Mouse (Mus musculus): Measurements from ENCODE around the gene Ppia. TPM values are rescaled to one million over a fixed set of nuclear protein-coding genes. Genes with fewer than 3 reads are reported as not detected.
"Not testable (repeated sequence)": the region's sequence is repeated elsewhere in the genome, so short reads cannot be mapped to it uniquely, and the experiment has no call there.

The Ppia gene
- total and polyA plus RNA-seq, 2 experiments, result 472 to 1,424 TPM

DNA sequence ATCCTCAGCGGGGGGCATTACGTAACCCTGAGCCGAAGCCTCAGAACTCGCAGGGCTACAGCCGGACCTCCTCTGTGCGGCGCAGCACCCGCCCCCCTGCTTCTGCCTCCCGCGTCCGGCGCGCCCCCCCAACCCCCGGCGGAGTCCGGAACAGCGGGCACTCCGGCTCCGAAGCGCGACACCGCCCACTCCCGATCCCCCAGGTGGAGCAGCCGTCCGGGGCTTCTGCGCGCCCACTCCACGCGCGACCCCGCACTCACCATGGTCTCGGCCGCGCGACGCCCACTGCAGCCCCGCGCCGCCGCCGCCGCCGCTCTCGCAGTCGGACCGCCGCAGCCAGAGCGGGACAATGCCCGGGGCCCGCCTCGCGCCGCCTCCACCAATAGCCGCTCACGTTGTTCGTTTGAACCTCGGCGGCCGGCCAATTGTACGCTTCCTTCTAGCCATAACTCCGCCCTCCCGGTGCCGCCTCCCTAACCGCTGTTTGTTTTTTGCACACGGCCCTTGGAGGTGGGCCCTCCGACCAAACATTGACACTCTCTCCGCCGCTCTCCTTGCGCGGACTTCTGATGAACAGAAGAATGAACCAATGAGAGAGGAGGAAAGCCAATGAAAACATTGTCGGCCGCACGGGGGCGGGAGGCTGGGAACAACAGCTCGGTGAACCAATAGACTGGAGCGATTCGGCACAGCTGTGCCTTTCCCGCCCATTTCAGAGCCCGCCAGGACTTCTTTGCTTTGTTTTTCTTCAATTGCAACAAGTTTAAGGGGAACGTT, 29.0 kb downstream of the Ppia start, which contains the start of gene H2afv:
Gene H2afv (minus strand): TSS at position 367 of the 777 bp plus-strand sequence.
- 1% methylated on average over 68 of the region's 80 CpGs for WGBS
- Histone ChIP-seq H3K9ac (ENCODE audit: low read depth, low read length) (peak within 1 kb of the TSS; percentile 99), H3K4me1 (ENCODE audit: control insufficient read depth, insufficient read depth, low read length) (peaks cover 7% of the 10 kb centered on the region), H3K79me2 (ENCODE audit: control insufficient read depth, insufficient read depth, low read length) (peaks cover 8% of the 10 kb centered on the region; the same call in 1 of the 2 replicates), H3K27ac (replicated peaks; ENCODE audit: insufficient read depth, low read depth, low read length) (peak within 1 kb of the TSS; percentile 92), H3K27me3 (ENCODE audit: control insufficient read depth, insufficient read depth, low read length) (no peaks in the 10 kb centered on the region), H3K4me3 (ENCODE audit: insufficient read depth, low read depth, low read length) (peak within 1 kb of the TSS; percentile 85), H3K36me3 (ENCODE audit: control insufficient read depth, insufficient read depth, low read length) (peaks cover 4% of the 10 kb centered on the region)
- TF ChIP-seq CTCF (IDR thresholded peaks at IDR 0.05; ENCODE audit: low read depth, low read length) (peak; percentile 29), POLR2A (IDR thresholded peaks at IDR 0.05; ENCODE audit: extremely low read depth, insufficient read depth, low read length) (peak; percentile 63; the same call in 1 of the 2 replicates)
- peak; percentile 97 for DNase-seq (ENCODE audit: extremely low read depth, low read depth, low spot score)

DNA sequence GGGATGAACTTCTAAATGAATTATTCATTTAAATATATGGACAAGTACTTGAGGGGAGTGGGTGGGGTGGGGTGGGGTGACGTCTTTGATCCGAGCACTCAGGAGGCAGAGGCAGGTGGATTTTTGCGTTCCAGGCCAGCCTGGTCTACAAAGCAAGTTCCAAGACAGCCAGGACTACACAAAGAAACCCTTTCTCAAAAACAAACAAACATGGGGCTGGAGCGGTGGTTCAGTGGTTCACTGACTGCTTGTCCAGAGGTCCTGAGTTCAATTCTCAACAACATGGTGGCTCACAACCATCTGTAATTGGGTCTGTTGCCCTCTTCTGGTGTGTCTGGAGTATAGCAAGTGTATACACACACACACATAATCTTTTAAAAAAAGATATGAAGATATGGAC, 30.2 kb downstream of the Ppia start:
- H3K4me3 ChIP-seq (ENCODE audit: insufficient read depth, low read depth, low read length), result no peak overlapping the region
- H3K9ac ChIP-seq (ENCODE audit: low read depth, low read length), result no peak overlapping the region
- no peak for TF ChIP-seq POLR2A (IDR thresholded peaks at IDR 0.05; ENCODE audit: extremely low read depth, insufficient read depth, low read length)
- TF ChIP-seq CTCF (IDR thresholded peaks at IDR 0.05; ENCODE audit: low read depth, low read length), result no peak
- no peak for DNase-seq (ENCODE audit: extremely low read depth, low read depth, low spot score)
- peaks cover 4% of the 10 kb centered on the region; the same call in 1 of the 2 replicates for H3K79me2 ChIP-seq (ENCODE audit: control insufficient read depth, insufficient read depth, low read length)
- peaks cover 7% of the 10 kb centered on the region for H3K4me1 ChIP-seq (ENCODE audit: control insufficient read depth, insufficient read depth, low read length)
- H3K27ac ChIP-seq (replicated peaks; ENCODE audit: insufficient read depth, low read depth, low read length), result no peak overlapping the region
- WGBS, result 82% methylated on average over 4 of the region's 4 CpGs
- H3K27me3 ChIP-seq (ENCODE audit: control insufficient read depth, insufficient read depth, low read length), result no peaks in the 10 kb centered on the region
- peaks cover 4% of the 10 kb centered on the region for H3K36me3 ChIP-seq (ENCODE audit: control insufficient read depth, insufficient read depth, low read length)

DNA sequence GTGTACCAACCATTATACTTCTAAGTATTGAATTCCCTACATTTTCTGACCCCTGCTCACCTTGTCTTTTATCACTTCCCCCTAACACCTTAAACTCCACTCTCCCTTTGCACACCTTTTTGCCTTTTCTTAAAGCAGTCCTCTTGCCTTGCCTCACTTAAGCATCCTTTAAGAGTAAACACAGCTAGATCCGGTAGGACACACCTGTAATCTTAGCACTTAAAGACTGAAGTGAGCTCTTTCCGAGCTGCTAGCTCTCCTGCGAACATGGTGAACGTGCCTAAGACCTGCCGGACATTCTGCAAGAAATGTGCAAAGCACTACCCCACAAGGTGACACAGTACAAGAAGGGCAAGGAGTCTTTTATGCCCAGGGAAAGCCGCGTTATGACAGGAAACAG, 30.7 kb downstream of the Ppia start:
- Histone ChIP-seq H3K4me3 (ENCODE audit: insufficient read depth, low read depth, low read length) (no peak overlapping the region), H3K36me3 (ENCODE audit: control insufficient read depth, insufficient read depth, low read length) (peaks cover 3% of the 10 kb centered on the region), H3K79me2 (ENCODE audit: control insufficient read depth, insufficient read depth, low read length) (peaks cover 3% of the 10 kb centered on the region; the same call in 1 of the 2 replicates), H3K27ac (replicated peaks; ENCODE audit: insufficient read depth, low read depth, low read length) (no peak overlapping the region), H3K27me3 (ENCODE audit: control insufficient read depth, insufficient read depth, low read length) (no peaks in the 10 kb centered on the region), H3K4me1 (ENCODE audit: control insufficient read depth, insufficient read depth, low read length) (peaks cover 7% of the 10 kb centered on the region), H3K9ac (ENCODE audit: low read depth, low read length) (no peak overlapping the region)
- TF ChIP-seq POLR2A (IDR thresholded peaks at IDR 0.05; ENCODE audit: extremely low read depth, insufficient read depth, low read length) (no peak), CTCF (IDR thresholded peaks at IDR 0.05; ENCODE audit: low read depth, low read length) (no peak)
- DNase-seq (ENCODE audit: extremely low read depth, low read depth, low spot score), result no peak
- 93% methylated on average over 7 of the region's 7 CpGs for WGBS

DNA sequence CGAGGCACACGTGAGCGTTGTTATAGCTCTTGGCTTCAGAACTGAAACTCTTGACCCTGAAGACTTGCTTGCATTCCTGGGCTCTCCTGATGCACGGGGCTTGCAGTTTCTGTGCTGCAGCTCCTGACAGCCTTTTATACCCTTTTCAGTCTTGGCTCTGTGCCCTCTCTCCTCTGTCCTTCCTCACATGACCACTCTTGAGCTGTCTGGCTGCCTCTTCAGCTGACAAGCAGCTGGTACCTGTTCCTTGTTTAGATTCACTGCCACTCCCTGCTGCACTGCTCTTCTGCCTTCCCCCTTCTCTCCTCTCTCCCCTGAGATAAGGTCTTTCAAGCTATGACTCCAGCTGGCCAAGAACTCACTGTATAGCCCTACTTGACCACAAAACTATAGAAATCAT, 32.2 kb downstream of the Ppia start:
- Histone ChIP-seq H3K27ac (replicated peaks; ENCODE audit: insufficient read depth, low read depth, low read length) (no peak overlapping the region), H3K79me2 (ENCODE audit: control insufficient read depth, insufficient read depth, low read length) (no peaks in the 10 kb centered on the region), H3K4me1 (ENCODE audit: control insufficient read depth, insufficient read depth, low read length) (peaks cover 6% of the 10 kb centered on the region), H3K36me3 (ENCODE audit: control insufficient read depth, insufficient read depth, low read length) (no peaks in the 10 kb centered on the region), H3K9ac (ENCODE audit: low read depth, low read length) (no peak overlapping the region), H3K27me3 (ENCODE audit: control insufficient read depth, insufficient read depth, low read length) (no peaks in the 10 kb centered on the region), H3K4me3 (ENCODE audit: insufficient read depth, low read depth, low read length) (no peak overlapping the region)
- TF ChIP-seq POLR2A (IDR thresholded peaks at IDR 0.05; ENCODE audit: extremely low read depth, insufficient read depth, low read length) (no peak), CTCF (IDR thresholded peaks at IDR 0.05; ENCODE audit: low read depth, low read length) (no peak)
- WGBS, result 92% methylated on average over 4 of the region's 4 CpGs
- DNase-seq (ENCODE audit: extremely low read depth, low read depth, low spot score), result no peak

DNA sequence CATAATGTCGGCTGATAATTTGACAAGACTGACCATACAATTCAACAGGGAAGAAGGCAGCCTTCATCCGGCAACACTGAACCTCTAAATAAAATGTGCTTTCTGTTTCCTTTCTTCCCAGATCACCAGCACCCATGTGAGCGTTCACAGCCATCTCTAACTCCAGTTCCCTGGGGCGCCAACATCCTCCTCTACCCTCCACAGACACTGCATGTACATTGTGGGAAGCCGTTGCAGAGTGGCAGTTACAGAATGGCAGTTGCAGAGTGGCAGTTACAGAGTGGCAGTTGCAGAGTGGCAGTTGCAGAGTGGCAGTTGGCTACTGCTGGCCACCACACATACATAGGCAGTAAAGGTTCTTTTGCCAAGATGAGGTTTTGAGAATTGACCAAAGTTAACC, 32.9 kb downstream of the Ppia start:
- not testable (repeated sequence) for H3K79me2 ChIP-seq (ENCODE audit: control insufficient read depth, insufficient read depth, low read length); H3K4me3 ChIP-seq (ENCODE audit: insufficient read depth, low read depth, low read length); H3K9ac ChIP-seq (ENCODE audit: low read depth, low read length); DNase-seq (ENCODE audit: extremely low read depth, low read depth, low spot score); H3K27me3 ChIP-seq (ENCODE audit: control insufficient read depth, insufficient read depth, low read length); H3K27ac ChIP-seq (replicated peaks; ENCODE audit: insufficient read depth, low read depth, low read length); H3K36me3 ChIP-seq (ENCODE audit: control insufficient read depth, insufficient read depth, low read length); H3K4me1 ChIP-seq (ENCODE audit: control insufficient read depth, insufficient read depth, low read length)
- WGBS, result 96% methylated on average over 5 of the region's 5 CpGs

DNA sequence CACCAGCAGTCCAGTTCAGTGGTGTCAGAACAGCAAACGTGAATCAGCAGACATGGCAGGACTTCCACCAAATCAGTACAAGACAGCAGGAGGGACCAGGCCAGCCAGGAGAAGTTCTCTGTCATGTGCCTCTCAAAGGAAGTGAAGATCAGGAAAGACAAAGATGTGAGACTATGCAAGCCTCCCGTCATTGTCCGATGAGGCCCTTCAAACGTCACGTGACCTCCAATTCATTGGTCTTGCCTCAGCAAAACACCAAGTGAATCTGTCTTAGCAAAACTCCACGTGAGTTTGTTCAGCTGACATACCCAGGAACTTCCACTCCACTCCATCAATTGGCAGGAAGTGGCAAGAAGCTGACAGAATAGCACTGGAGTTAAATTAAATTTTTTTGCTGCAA, 40.8 kb downstream of the Ppia start:
- H3K27me3 ChIP-seq (ENCODE audit: control insufficient read depth, insufficient read depth, low read length), result no peaks in the 10 kb centered on the region
- 61% methylated on average over 6 of the region's 6 CpGs for WGBS
- TF ChIP-seq POLR2A (IDR thresholded peaks at IDR 0.05; ENCODE audit: extremely low read depth, insufficient read depth, low read length) (no peak), CTCF (IDR thresholded peaks at IDR 0.05; ENCODE audit: low read depth, low read length) (no peak)
- no peaks in the 10 kb centered on the region for H3K79me2 ChIP-seq (ENCODE audit: control insufficient read depth, insufficient read depth, low read length)
- no peaks in the 10 kb centered on the region for H3K4me1 ChIP-seq (ENCODE audit: control insufficient read depth, insufficient read depth, low read length)
- no peak overlapping the region for H3K4me3 ChIP-seq (ENCODE audit: insufficient read depth, low read depth, low read length)
- H3K36me3 ChIP-seq (ENCODE audit: control insufficient read depth, insufficient read depth, low read length), result no peaks in the 10 kb centered on the region
- H3K27ac ChIP-seq (replicated peaks; ENCODE audit: insufficient read depth, low read depth, low read length), result no peak overlapping the region
- no peak overlapping the region for H3K9ac ChIP-seq (ENCODE audit: low read depth, low read length)
- no peak for DNase-seq (ENCODE audit: extremely low read depth, low read depth, low spot score)
